Mouse (Mus musculus): ENCODE measurements around the gene Tlx2. TPM values are rescaled to one million over a fixed set of nuclear protein-coding genes. Genes with fewer than 3 reads are reported as not detected.

The Tlx2 gene
- total and polyA plus RNA-seq, 3 experiments, result not detected

- H3K9me3 ChIP-seq (replicated peaks; ENCODE audit: low read length), result no peaks in the 10 kb centered on the region
- dilution Hi-C loops (cut with MboI; ENCODE audit: extremely low pct_ligation_motif_present, extremely low pct_unique_long_range_greater_than_20kb, low sequenced_read_pairs), result no loop called here
- H3K79me2 ChIP-seq (replicated peaks; ENCODE audit: control insufficient read depth, extremely low read depth, insufficient read depth, poor library complexity, severe bottlenecking), result no peaks in the 10 kb centered on the region
- H3K27ac ChIP-seq (ENCODE audit: insufficient read depth, low read depth), result no peak overlapping the region
- H3K4me1 ChIP-seq (ENCODE audit: control insufficient read depth in 1 of 2, insufficient read depth in 2 of 2), result peaks cover 4 to 8% of the 10 kb centered on the region in 2 experiments; a peak in 3 of 4 replicates
- peaks cover 3% of the 10 kb centered on the region for H3K27me3 ChIP-seq (replicated peaks)
- TF ChIP-seq NRF1 (IDR thresholded peaks at IDR 0.05; ENCODE audit: low read depth, low read length) (no peak), SMC3 (IDR thresholded peaks at IDR 0.05; ENCODE audit: low read depth, low read length) (no peak), ELF1 (IDR thresholded peaks at IDR 0.05; ENCODE audit: low read depth, low read length) (no peak), KAT2A (IDR thresholded peaks at IDR 0.05; ENCODE audit: insufficient replicate concordance, low read length) (no peak), JUND (conservative IDR thresholded peaks at IDR 0.05; ENCODE audit: low read depth, low read length) (no peak), ETS1 (conservative IDR thresholded peaks at IDR 0.05; ENCODE audit: low read depth, low read length) (no peak), PAX5 (IDR thresholded peaks at IDR 0.05; ENCODE audit: low read length) (no peak), HCFC1 (IDR thresholded peaks at IDR 0.05; ENCODE audit: low read depth, low read length) (no peak), E2F4 (IDR thresholded peaks at IDR 0.05; ENCODE audit: insufficient replicate concordance, low read depth, low read length) (no peak), POLR2AphosphoS2 (IDR thresholded peaks at IDR 0.05; ENCODE audit: low read depth, low read length) (no peak)
- in situ Hi-C loops (cut with MboI; ENCODE audit: low pct_ligation_motif_present, low pct_unique_long_range_greater_than_20kb, low sequenced_read_pairs), result no loop called here
- peaks cover 0 to 8% of the 10 kb centered on the region in 2 experiments for H3K36me3 ChIP-seq (replicated peaks in 1 of 2; ENCODE audit: control insufficient read depth in 1 of 2, insufficient read depth in 1 of 2, low read length in 1 of 2)
- no peak overlapping the region for H3K4me3 ChIP-seq (replicated peaks in 1 of 3; ENCODE audit: low read depth in 2 of 3, low read length in 2 of 3, poor library complexity in 1 of 3)
- no peak overlapping the region for H3K9ac ChIP-seq (ENCODE audit: insufficient read depth, low read depth)
- no peak overlapping the region for H3K4me2 ChIP-seq (ENCODE audit: insufficient read depth, low read depth, poor library complexity, severe bottlenecking)
- no peak for DNase-seq (ENCODE audit: extremely low read depth)
These were observed 17.8 kb upstream of the Tlx2 start for GRCm38 (mm10) chr6:83087926-83088260.

DNA sequence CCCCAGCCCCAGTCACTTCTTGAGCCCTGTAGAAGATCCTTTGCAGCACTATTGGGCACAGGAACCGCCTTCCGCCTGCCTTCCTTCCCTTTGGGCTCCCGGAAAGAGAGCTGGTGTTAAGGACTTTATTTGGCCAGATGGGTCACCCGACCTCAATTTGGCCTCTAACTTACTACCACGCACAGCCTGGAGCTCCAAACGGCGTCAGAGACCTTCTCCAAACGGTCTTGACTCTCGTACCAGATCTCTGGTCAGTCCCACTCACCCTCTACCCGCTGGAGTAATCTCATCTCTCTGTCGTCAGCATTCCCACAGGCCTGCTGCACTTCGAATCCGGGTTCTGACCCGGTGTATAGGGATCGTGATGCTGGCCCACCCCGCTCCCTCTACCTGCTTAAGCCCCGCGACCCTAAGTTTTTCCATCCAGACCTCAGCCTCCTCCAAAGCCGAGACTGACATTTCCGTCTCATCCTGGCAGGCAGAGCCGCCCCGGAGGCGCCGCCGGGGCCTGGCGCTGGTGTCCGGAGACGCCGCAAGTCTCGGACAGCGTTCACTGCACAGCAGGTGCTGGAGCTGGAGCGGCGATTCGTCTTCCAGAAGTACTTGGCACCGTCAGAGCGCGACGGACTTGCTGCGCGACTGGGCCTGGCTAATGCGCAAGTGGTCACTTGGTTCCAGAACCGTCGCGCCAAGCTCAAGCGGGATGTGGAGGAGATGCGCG lies 17.3 kb upstream of the Tlx2 start:
- Histone ChIP-seq H3K36me3 (replicated peaks in 1 of 2; ENCODE audit: control insufficient read depth in 1 of 2, insufficient read depth in 1 of 2, low read length in 1 of 2) (peaks cover 2 to 13% of the 10 kb centered on the region in 2 experiments), H3K4me1 (ENCODE audit: control insufficient read depth in 1 of 2, insufficient read depth in 2 of 2) (peaks cover 4 to 8% of the 10 kb centered on the region in 2 experiments; a peak in 3 of 4 replicates), H3K9ac (ENCODE audit: insufficient read depth, low read depth) (no peak overlapping the region), H3K27ac (ENCODE audit: insufficient read depth, low read depth) (no peak overlapping the region), H3K27me3 (replicated peaks) (no peaks in the 10 kb centered on the region), H3K4me2 (ENCODE audit: insufficient read depth, low read depth, poor library complexity, severe bottlenecking) (no peak overlapping the region), H3K9me3 (replicated peaks; ENCODE audit: low read length) (no peaks in the 10 kb centered on the region), H3K4me3 (replicated peaks in 1 of 3; ENCODE audit: low read depth in 2 of 3, low read length in 2 of 3, poor library complexity in 1 of 3) (no peak overlapping the region), H3K79me2 (replicated peaks; ENCODE audit: control insufficient read depth, extremely low read depth, insufficient read depth, poor library complexity, severe bottlenecking) (no peaks in the 10 kb centered on the region)
- dilution Hi-C loops (cut with MboI; ENCODE audit: extremely low pct_ligation_motif_present, extremely low pct_unique_long_range_greater_than_20kb, low sequenced_read_pairs) (no loop called here), in situ Hi-C loops (cut with MboI; ENCODE audit: low pct_ligation_motif_present, low pct_unique_long_range_greater_than_20kb, low sequenced_read_pairs) (no loop called here)
- TF ChIP-seq JUN (IDR thresholded peaks at IDR 0.05; ENCODE audit: insufficient read depth, low read depth, low read length) (no peak), ZC3H11A (IDR thresholded peaks at IDR 0.05; ENCODE audit: low read depth, low read length) (no peak), HCFC1 (IDR thresholded peaks at IDR 0.05; ENCODE audit: low read depth, low read length) (no peak), NRF1 (IDR thresholded peaks at IDR 0.05; ENCODE audit: low read depth, low read length) (no peak), POLR2A (IDR thresholded peaks at IDR 0.05; ENCODE audit: low read depth, low read length) (no peak), E2F4 (IDR thresholded peaks at IDR 0.05; ENCODE audit: insufficient replicate concordance, low read depth, low read length) (no peak), TCF12 (IDR thresholded peaks at IDR 0.05; ENCODE audit: low read depth, low read length) (no peak), NELFE (IDR thresholded peaks at IDR 0.05; ENCODE audit: low read depth, low read length) (no peak)
- no peak for DNase-seq (ENCODE audit: extremely low read depth)

Measured in CH12.LX (cell line).